Mouse (Mus musculus) spleen, adult 18-20 months (tissue): ENCODE measurements around the gene Nyx.

Experiments used
- DNase-seq, 2 experiments: peaks; one replicate each; pipeline ENCODE4 v3.0.0; 2022; ENCODE audit warnings: mixed read lengths in 2 of 2

Nyx gene

DNA sequence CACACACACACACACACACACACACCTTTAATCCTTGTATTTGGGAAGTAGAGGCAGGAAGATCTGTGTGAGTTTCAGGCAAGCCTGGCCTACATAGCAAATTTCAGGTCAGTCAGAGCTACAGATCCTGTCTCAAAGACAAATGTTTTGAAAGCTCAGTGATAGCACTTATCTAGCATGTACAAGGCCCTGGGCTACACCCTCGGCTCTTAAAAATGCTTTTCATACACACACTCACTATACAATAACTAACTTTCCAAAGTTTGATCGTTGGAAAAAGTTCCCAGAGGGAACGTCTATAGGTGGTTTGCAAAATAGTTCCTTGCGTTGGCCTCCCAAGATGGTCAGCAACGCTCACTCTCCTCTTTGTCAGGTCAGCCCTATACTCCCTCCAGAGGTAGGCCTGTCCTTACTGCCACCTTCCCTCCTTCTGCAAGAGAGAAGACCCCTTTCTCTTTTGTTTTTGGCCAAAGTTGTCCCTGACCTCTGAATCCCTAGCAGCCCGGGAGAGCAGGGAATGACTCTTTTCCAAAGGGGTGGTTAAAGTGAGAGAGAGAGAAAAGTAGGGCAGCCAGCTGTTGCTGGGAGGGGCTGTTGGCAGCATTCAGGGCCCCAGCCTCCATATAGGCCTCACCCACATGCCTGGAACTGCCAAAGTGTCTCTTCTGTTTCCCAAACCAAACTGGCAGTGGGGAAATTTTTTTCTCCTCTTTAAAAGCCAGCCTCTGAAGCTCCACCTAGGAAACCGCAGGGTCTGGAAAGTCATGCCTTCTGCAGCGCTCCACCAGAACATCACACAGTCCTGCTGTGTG, 29.2 kb downstream of the Nyx start:
- DNase-seq = no peak

DNA sequence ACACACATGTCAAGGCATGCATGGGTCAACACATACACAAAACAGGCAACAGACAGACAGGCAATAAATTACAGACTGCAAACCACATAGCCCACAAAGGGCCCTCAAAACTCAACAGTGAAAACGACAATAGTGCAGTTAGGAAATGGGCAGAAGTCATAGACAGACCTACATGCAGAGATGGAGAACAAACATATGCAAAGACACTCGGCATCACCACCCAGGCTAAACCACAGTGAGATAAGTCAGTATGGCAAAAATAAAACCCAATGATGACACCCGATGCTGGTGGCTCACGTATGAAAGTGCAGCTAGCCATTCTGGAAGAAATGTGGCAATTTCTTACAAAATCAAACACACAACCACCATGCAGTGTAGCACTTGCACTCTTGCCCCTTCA, 34.4 kb downstream of the Nyx start:
- DNase-seq = no peak

DNA sequence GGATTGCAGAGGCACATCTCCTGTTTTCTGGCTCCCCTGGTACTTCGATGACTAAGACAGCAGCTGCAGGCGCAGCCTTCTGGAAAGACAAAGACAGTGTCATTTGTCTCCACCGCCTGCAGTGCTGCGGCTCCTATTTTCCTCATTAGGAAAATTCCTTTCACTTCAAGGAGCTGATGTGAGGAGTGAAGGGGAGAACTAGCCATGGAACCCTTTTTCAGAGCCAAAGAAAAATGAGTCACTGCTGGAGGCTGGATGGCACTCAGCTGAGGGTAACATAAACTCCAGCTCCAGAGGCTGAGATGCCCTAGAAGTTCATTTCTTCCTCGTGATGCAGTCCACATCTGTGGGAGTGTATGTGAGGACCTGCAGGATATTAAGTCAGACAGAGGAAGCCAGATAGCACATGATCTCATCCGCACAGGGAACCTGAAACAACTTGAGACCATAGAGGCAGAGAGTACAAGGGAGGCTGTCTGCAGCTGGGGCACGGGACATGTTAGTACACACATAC, 37.0 kb downstream of the Nyx start:
- DNase-seq = no peak

GRCm38 (mm10) chrX:13504389-13504788, 38.5 kb downstream of the Nyx start:
- DNase-seq = no peak

DNA sequence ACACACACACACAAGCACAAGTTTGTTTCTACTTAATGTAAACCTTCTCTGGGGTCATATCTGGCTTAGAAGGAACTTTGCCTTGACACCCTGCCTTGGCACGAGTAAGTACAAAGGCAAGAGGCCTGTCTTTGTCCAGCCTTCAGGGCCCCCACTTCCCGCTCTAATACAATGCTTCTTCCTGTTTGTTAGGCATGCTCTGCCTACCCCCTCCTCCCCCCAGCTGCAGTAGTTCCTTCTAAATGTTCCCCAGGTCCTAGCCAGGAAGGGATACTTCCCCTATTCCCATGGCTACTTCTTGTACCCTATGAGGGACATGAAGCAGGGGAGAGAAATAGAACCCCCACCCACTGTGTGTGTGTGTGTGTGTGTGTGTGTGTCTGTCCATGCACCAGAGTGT, 40.5 kb downstream of the Nyx start:
- DNase-seq = no peak

- DNase-seq = no peak
Observed at GRCm38 (mm10) chrX:13513127-13513526, 47.2 kb downstream of the Nyx start.

DNA sequence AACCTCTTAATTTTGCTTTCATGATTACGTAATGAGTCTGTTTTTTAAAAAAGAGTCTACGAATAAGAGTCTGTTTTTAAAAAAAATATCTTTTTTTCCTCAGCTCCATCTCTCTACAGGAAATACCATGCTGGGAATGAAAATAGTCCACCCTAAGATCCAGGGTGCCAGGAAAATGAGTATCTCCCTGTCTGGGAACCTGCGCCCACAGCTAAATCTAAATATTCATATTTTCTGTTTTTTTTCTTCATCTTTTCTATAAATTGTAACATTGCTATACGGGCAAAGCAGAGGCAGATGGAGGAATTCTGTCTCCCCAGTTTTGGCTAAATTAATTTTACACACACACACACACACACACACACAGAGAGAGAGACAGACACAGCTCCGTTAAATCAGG, 48.0 kb downstream of the Nyx start:
- DNase-seq = no peak

DNA sequence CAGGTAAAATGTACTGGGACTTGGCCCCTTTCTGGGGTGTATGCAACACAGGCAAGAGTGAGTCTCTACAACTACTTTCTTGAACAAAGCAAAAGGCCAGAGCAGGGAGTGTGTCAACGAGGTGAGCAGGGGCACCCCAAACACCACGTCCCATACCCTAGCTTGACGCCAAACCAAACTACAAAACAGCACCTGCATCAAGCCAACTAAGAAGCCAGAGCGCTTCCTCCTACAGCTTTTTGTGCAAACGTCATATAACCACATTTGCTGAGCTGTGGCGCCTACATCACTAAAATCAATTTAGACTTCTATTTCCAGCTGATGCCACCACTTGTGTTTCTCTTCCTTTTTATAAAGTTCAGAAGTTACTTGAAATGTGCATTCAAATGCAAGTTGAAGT, 50.5 kb downstream of the Nyx start:
- no peak for DNase-seq

DNA sequence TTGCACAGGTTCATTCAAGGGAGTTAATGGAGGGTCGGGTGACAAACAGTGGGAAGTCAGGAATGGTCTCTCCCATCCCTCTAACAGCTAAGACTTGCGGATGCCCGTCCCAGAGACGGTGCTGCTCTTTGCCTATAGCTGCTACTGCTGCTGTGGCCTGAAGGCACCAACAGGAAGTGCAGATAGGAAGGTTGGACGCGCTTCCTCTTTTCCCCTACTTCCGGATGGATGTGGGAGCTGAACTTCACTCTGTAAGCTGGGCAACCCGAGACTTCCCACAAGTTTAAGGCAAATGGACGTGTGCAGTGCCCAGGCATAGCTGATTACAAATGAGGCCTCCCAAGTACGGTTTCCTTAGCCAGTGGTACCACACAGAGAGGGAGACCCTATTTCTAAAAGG, 52.1 kb downstream of the Nyx start:
- no peak for DNase-seq

- no peak for DNase-seq
Observed at GRCm38 (mm10) chrX:13518781-13519407, 53.0 kb downstream of the Nyx start.

DNA sequence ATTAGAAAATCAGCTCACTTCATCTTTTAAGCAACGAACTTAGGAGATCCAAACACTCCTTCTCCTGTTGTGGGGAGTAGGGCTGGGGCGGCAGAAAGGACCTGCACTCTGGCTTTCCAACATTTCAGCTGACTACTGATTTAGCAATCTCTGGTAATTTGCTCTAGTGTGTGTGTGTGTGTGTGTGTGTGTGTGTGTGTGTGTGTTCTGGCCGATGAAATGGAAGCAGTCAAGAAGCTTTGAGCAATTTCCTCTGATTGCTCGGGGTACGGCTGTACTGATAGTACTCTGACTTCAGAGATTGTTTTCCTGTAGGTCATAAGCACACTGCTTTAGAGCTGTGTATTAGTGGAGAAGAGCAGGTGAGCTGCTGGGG, 53.5 kb downstream of the Nyx start:
- DNase-seq = no peak

GRCm38 (mm10) chrX:13520566-13520965, 54.7 kb downstream of the Nyx start:
- no peak for DNase-seq

GRCm38 (mm10) chrX:13521288-13521687, 55.4 kb downstream of the Nyx start:
- DNase-seq = no peak
